Mouse (Mus musculus) spleen, adult 2 months (tissue): ENCODE results near the gene Ccdc6.

Experiments used
- CTCF ChIP-seq: fragments of 200-500 bp; IDR thresholded peaks from 2 replicates; pipeline ENCODE4 v1.5.1; 2011; ENCODE audit warnings: mild to moderate bottlenecking, inconsistent platforms; ENCODE audit not compliant: insufficient read depth, insufficient read length, insufficient replicate concordance; ENCODE audit errors: extremely low read depth
- POLR2A ChIP-seq: fragments of 200-500 bp; IDR thresholded peaks from 2 replicates; pipeline ENCODE4 v1.6.1; 2011; ENCODE audit warnings: low read depth, low read length, inconsistent platforms

GRCm38 (mm10) chr10:70132087-70132560 is 35.2 kb downstream of the Ccdc6 start:
- TF ChIP-seq POLR2A (no peak), CTCF (no peak)
